In the genomic region with DNA sequence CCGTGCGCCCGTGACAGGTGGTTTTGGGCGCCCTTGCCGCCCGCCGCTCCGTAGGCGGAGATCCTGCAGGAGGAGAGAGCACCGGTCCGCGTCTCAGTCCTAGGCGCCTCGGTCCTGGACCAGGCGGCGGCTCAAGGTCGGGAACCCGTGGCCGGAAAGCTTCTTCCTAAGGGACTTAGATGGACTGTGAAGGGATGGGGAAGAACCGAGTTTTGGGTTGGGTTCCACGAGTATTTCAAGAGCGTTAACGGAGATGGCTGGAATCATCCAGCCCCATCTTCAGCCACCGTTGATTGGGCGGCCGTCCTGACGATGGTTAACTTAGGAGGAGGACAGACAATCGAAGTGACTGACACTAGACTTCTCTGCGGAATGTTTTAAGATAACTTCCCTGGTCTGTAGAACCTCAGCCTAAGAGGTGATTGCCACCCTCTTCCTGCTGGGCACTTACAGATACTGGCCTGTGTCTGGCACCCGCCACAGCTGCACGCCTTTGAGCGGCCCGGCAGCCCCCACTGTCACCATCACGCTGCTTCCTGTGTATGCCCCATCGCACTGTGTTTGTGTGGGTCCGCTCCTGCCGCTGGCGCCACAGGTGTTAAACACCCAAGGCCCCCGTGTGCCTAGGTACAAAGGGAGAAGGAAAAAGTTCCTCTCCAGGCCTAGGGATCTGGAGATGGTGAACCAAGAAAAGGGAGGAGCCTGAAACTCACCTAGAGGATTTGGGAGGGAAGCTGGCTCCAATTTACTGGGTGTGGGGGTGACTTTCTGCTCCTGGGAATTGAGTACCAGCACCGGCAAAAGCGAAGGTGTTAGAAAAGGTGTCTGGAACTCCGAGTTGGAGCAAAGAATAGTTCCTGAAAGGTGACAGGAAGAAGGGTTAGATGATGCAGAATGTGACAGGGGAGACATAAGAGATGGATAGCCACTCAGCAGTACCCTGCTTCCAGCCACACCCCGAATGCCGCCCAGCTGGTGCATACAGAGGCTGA, we compare ENCODE assay signal across 8 mouse cellular contexts. TPM values are rescaled to one million over a fixed set of nuclear protein-coding genes. Genes with fewer than 3 reads are reported as not detected.
DNase-seq lines count a peak whose midpoint lies in the region; ATAC-seq and TF ChIP-seq lines count a peak whose summit lies in the region.

No protein-coding gene starts in this region.

- H3K9ac ChIP-seq in forebrain, embryonic 13.5 days: peak overlapping the region; percentile 70
- no peak overlapping the region for H3K9ac ChIP-seq in liver, embryonic 12.5 days

- TF ChIP-seq POLR2A in testis, adult 2 months (IDR thresholded peaks at IDR 0.05; ENCODE audit: control insufficient read depth, low read depth, low read length): no peak

- H3K4me2 ChIP-seq in forebrain, embryonic 13.5 days: peak overlapping the region; percentile 98
- peak overlapping the region; percentile 87 for H3K4me2 ChIP-seq in liver, embryonic 12.5 days

- peak overlapping the region; percentile 83 for H3K4me3 ChIP-seq in testis, adult 2 months (ENCODE audit: control insufficient read depth, low read depth, low read length)
- peak overlapping the region; percentile 62 for H3K4me3 ChIP-seq in forebrain, embryonic 13.5 days
- H3K4me3 ChIP-seq in liver, embryonic 12.5 days: peak overlapping the region; percentile 62

- H3K27me3 ChIP-seq in testis, adult 2 months (ENCODE audit: control insufficient read depth, insufficient read depth, low read length): peaks cover 6% of the 10 kb centered on the region; the same call in 1 of the 2 replicates
- peaks cover 52% of the 10 kb centered on the region for H3K27me3 ChIP-seq in forebrain, embryonic 13.5 days
- H3K27me3 ChIP-seq in liver, embryonic 12.5 days (replicated peaks): peaks cover 83% of the 10 kb centered on the region

- no peaks in the 10 kb centered on the region for H3K9me3 ChIP-seq in forebrain, embryonic 13.5 days (replicated peaks)
- H3K9me3 ChIP-seq in liver, embryonic 12.5 days (replicated peaks): no peaks in the 10 kb centered on the region

- H3K4me1 ChIP-seq in testis, adult 2 months (ENCODE audit: control insufficient read depth, insufficient read depth, low read length): peaks cover 16% of the 10 kb centered on the region
- H3K4me1 ChIP-seq in forebrain, embryonic 13.5 days: peaks cover 14% of the 10 kb centered on the region
- peaks cover 18% of the 10 kb centered on the region for H3K4me1 ChIP-seq in liver, embryonic 12.5 days

- peaks cover 2% of the 10 kb centered on the region; the same call in 1 of the 2 replicates for H3K36me3 ChIP-seq in testis, adult 2 months (ENCODE audit: control insufficient read depth, insufficient read depth, low read length)
- H3K36me3 ChIP-seq in forebrain, embryonic 13.5 days (ENCODE audit: poor library complexity, severe bottlenecking): peaks cover 10% of the 10 kb centered on the region
- peaks cover 9% of the 10 kb centered on the region for H3K36me3 ChIP-seq in liver, embryonic 12.5 days

- H3K27ac ChIP-seq in testis, adult 2 months (ENCODE audit: control insufficient read depth, insufficient read depth, low read depth, low read length): no peak overlapping the region
- H3K27ac ChIP-seq in forebrain, embryonic 13.5 days: no peak overlapping the region
- H3K27ac ChIP-seq in liver, embryonic 12.5 days: no peak overlapping the region

- TF ChIP-seq CTCF in testis, adult 2 months (IDR thresholded peaks at IDR 0.05; ENCODE audit: control insufficient read depth, insufficient read depth, insufficient replicate concordance, low read depth, low read length): no peak

- WGBS in forebrain, embryonic 13.5 days: 3% methylated on average over 43 of the region's 44 CpGs
- 5% methylated on average over 44 of the region's 44 CpGs for WGBS in liver, embryonic 12.5 days (ENCODE audit: insufficient replicate concordance)

- DNase-seq in testis, postnatal 10 days (ENCODE audit: low spot score): no peak
- peak; percentile 30 for DNase-seq in retina, embryonic 14.5 days (ENCODE audit: low spot score)
- DNase-seq in urinary bladder, postnatal 36 days (ENCODE audit: low spot score in 2 of 2): no peak
- DNase-seq in adrenal gland, adult 18-20 months (ENCODE audit: low spot score in 2 of 2): no peak
- no peak for DNase-seq in gastrocnemius, adult 18-20 months (ENCODE audit: low spot score)

- no peak for ATAC-seq in forebrain, embryonic 13.5 days
- ATAC-seq in liver, embryonic 12.5 days: no peak

RNA-seq across cellular contexts. Expression of a gene that starts 1.1 kb away (rescaled TPM):
- polyA plus RNA-seq in testis, adult 2 months (2012; rRNA removed): 2.2 and 3.0 TPM in 2 replicates
- polyA plus RNA-seq in forebrain, embryonic 13.5 days (2015; fragmentation: Nextera tagmentation; extraction: Ambion mirVana): 0.13 and 0.14 TPM in 2 replicates
- polyA plus RNA-seq in liver, embryonic 12.5 days (2016; fragmentation: Nextera tagmentation; extraction: Ambion mirVana): 0.19 TPM in 1 of 2 replicates, not detected in the other
- total RNA-seq in adrenal gland, adult 18-20 months (2021): 1 to 10 TPM in 1 of 2 experiments, under 1 TPM in 1; 0.99 to 1.1 TPM
- not detected for total RNA-seq in gastrocnemius, adult 18-20 months (2021)

RNA-seq across cellular contexts. Expression of a gene that starts 17.0 kb away (rescaled TPM):
- polyA plus RNA-seq in testis, adult 2 months (2012; rRNA removed): 5.8 and 6.4 TPM in 2 replicates
- polyA plus RNA-seq in forebrain, embryonic 13.5 days (2015; fragmentation: Nextera tagmentation; extraction: Ambion mirVana): 0.62 and 0.65 TPM in 2 replicates
- polyA plus RNA-seq in liver, embryonic 12.5 days (2016; fragmentation: Nextera tagmentation; extraction: Ambion mirVana): 3.8 and 4.1 TPM in 2 replicates
- 1 to 10 TPM; 2.1 to 4.0 TPM for total RNA-seq in adrenal gland, adult 18-20 months (2021)
- not detected for total RNA-seq in gastrocnemius, adult 18-20 months (2021)

RNA-seq across cellular contexts. Expression of a gene that starts 28.2 kb away (rescaled TPM):
- polyA plus RNA-seq in testis, adult 2 months (2012; rRNA removed): 13.4 and 13.7 TPM in 2 replicates
- polyA plus RNA-seq in forebrain, embryonic 13.5 days (2015; fragmentation: Nextera tagmentation; extraction: Ambion mirVana): 22.7 and 27.5 TPM in 2 replicates
- 17.4 and 17.8 TPM in 2 replicates for polyA plus RNA-seq in liver, embryonic 12.5 days (2016; fragmentation: Nextera tagmentation; extraction: Ambion mirVana)
- 10 to 100 TPM; 12.5 to 14.4 TPM for total RNA-seq in adrenal gland, adult 18-20 months (2021)
- total RNA-seq in gastrocnemius, adult 18-20 months (2021): 10 to 100 TPM; 14.6 to 16.6 TPM

RNA-seq across cellular contexts. Expression of a gene that starts 38.4 kb away (rescaled TPM):
- polyA plus RNA-seq in testis, adult 2 months (2012; rRNA removed): 18.7 and 26.0 TPM in 2 replicates
- polyA plus RNA-seq in forebrain, embryonic 13.5 days (2015; fragmentation: Nextera tagmentation; extraction: Ambion mirVana): 17.1 and 18.7 TPM in 2 replicates
- polyA plus RNA-seq in liver, embryonic 12.5 days (2016; fragmentation: Nextera tagmentation; extraction: Ambion mirVana): 2.5 and 3.1 TPM in 2 replicates
- 1 to 10 TPM; 2.5 to 3.5 TPM for total RNA-seq in adrenal gland, adult 18-20 months (2021)
- total RNA-seq in gastrocnemius, adult 18-20 months (2021): under 1 TPM; 0.27 to 0.95 TPM
